Mouse (Mus musculus) skeletal muscle tissue, adult 2 months (tissue): ENCODE measurements at regions not wholly inside any gene's neighbourhood (a gene's known extent, or its start where the extent isn't known, plus 50 kb on each side); places are given as distances from the start of the nearest gene placed in this dataset.
A peak's percentile ranks its signal among the peaks of the same experiment; 100 is the strongest.

ENCODE experiments used
- DNase-seq: peaks from one replicate; pipeline ENCODE4 v3.0.0-alpha.2; 2012; ENCODE audit warnings: low read depth, low spot score

DNA sequence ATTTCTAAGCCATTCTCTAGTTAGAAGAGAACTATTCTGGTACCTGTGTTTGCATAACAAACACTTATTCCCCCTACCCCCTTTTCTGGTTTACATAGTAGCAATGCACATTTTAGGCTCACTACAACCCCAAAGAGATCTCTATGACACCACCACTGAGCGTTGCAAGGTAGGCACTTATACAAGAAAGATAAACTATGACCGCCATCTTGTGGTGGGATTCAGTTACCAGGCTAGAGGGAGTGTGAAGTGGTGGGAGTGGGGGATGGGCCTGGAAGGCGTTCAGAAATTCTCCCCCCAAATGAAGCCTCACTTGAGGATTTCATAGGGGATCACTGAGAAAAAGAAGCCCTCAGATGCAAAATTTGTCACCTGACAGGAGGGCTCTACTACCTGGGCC, 64.4 kb upstream of the Fst start:
- no peak for DNase-seq

DNA sequence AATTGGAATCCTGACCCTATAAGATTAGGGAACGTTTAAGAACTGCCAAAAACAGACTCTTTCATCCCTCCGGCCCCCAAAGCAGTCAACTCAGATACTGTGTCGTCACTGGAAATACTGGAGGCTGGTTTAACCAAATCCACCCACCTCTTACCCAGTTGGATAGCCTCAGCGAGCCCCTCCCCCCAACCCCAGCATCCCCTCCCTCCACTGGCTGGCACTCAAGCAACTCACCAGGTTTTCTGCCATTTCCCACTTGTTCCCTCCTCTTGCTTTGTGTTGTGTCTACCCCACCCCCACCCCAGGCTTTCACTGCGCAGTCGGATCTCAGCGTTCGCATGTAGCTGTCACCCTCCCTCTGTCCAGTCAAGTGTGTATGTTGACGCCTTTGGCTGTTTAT, 68.1 kb upstream of the Fst start:
- DNase-seq = no peak

DNA sequence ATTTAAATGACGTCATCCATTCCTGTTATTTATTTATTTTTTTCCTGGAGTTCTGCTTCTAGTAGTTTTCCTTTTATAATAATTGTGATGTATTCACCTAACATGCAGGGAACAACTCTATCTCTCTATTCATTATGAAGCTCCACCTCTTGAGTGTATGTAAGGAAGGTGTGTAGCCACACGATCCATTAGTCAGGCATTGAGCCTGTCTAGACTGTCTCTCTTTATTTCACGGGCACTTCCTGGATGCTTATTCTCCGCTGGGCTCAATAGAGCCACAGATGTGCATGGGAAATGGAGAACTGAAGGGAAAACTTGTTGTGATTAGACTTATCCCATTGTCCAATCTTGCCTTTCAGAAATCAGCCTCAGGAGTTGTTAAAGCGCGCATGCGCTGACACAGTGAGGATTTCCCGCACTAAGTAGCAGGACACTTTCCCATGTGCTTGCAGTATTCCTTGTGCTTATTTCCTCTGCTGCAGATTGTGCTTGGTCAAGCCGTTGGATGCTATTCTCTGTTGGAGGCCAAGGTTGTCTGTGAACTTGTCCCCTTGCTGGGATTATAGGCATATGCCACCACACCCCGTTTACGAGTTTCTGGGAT, 71.5 kb upstream of the Fst start:
- no peak for DNase-seq

DNA sequence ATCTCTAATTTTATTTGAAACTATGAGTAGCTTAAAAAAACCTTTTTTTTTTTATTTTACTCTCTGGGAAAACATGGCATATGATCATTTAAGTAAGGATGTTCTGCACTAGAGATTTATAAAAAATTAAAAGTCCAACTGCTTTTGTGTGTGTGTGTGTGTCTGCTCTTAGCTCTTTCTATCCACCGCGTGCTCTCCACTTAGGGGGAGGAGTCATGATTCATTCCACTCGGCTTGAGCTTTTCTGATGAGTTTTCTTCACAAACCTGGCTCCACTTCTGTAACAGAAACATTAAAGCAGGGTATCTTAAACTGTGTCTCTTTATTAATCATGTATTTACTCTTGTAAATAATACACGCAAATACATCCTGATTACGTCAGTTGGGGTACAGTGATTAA, 73.0 kb upstream of the Fst start:
- no peak for DNase-seq

DNA sequence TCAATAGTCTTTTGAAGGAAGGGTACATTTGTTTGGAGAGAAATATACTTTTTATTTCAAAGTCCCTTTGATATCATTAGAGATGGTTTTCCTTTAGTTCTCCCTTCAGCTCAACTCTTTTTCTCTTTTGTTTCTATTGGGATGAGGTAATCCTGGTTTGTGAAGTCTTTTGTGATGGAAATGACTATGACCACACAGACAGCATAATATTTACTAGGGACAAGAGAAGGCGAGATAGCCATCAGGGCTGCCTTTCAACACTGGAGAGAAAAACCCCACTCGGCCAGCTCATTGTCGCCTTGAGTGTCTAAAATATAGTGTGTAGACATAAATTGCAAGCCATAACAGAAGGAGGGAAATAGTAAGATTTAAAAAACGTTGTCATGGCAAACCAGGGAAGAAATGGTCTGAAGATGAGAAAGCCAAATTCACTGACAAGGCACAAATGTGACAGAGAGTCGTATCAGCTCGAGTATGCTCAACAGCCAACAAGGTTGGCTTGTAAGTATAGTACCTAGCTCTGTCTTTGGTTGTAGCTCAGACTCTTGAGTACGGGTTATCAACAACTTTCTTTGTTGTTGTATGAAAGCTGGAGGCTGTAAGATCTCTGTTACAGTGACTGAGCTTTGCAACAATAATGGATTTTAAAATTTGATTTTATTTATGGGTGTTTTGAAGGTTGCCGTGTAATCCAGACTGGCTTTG, 73.8 kb upstream of the Fst start:
- DNase-seq = no peak

DNA sequence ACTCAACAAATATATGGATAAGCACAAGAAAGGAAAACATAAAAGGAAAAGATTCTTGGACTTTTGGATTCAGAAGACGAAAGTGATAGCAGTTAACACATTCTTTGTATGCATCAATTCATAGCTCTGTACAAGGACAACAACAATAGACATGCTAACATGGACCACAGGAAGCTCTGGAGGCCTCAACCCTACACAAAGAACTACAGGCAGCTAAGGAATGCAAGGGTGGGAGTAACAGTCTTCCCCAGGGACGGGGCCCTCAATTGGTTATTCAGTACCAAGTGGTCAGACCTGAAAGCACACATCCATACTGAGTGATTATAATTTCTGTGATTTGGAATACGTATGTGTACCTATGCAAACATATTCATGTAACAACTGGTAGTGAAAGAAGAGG, 75.8 kb upstream of the Fst start:
- no peak for DNase-seq

DNA sequence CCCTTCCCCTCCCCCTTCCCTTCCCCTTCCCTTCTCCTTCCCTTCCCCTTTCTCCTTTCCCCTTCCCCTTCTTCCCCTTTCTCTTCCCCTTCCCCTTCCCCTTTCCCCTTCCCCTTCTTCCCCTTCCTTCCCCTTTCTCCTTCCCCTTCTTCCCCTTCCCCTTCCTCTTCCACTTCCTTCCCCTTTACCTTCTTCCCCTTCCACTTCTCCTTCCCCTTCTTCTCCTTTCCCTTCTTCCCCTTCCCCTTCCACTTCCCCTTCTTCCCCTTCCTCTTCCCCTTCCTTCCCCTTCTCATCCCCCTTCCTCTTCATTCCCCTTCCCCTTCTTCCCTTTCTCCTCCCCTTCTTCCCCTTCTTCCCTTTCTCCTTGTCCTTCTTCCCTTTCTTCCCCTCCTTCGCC, 77.0 kb upstream of the Fst start:
- DNase-seq = no peak

DNA sequence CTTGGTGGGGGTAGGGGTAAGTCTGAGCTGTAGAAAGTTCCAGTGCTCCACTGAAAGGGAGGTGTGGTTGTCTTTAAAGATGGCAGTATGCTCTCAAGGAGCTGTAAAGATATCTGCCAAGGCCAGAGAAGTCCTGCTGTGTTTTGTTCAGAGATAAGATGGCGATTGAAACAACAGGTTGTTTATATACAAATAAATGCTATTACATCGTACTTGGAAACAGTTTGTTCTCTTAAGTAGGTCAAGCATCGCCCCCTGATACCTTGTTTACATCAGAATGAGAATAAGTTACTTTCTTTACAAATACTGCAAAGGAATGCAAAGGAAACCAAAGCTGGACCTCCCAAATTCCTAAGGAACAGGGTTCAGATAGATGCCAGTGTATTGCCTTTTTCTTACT, 113.0 kb upstream of the Fst start:
- no peak for DNase-seq

DNA sequence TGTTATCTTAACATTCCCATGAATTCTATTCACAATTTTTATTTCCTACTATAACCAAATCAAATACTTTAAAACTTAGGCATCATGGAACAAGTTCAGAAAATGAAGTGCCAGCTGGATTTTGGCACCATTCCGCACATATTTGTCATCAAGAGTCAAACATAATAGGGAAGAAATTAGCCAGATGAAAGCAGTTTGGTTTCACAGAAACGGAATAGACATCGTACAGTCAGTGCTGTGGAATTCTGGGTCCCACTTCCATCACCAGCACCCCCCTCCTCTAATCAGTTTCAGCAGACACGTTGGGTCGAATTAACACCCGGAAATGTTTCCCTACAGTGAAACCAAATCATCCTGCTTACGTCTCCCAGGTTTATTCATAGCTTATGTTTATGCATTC, 125.8 kb upstream of the Fst start:
- peak; percentile 7 for DNase-seq

DNA sequence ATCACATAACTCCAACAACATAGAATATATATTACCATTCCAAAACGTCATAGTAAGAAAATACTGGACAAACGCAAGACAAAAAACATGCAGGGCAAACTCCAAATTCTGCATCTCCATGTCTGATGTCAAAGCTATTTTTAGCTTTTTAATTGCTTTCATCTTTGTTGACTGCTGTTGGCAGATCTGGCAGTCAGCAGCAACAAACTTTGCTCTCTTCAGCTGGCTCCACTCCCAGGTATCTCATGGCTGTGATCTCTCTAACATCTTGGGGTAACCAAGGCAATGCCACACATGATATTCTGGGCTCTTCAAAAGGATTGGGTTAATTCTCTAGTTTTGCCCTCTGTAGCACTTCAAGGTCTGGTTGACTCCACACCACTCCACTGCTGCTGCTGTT, 128.9 kb upstream of the Fst start:
- no peak for DNase-seq

DNA sequence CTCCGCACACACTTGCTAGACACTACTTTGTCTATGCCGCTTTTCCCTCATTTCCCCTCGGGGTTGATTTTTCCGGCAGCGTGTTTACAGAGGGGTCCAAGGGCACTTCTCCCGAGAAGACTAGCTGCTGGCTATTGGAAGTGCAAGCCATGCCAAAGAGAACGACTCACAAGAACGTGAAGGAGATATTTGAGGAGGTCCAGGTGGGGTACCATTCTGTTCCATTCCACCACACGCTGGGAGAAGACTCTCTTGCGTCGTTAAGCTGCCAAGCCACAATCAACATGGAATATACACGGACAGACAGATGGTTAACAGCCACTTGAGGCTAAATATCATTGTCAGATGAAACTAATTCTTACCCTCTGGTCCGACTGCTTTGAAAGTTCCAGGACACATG, 144.6 kb upstream of the Fst start:
- DNase-seq = no peak

DNA sequence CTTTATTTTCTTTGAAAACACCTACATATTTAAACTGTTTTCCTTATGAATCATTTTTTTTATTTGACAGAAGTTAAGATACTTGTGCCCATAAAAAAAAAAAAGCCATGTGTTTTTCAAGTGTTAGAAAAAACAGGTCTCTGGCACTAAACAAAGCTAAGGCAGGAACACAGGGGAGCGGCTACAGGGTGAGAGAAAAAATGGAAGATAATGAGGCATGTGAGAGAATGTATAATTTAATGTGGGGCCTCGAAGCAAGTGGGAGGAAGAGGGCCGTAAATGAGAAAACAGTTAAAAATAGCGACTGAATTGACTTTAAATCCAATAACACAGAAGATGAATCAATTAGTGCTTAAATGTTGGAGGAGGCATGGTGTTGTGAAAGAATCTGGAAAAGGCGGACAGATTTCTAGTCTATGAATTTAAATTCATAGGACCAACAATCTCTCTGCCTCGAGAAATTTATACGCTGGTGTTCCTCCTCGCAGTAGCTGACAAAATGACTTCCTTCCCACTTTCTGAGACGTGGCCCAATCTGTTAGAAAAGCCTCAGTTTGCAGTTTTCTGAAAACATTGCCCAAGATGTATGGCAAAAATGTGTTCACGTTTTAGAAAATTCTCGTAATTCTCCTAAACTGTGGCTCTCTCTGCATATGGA, 145.4 kb upstream of the Fst start:
- no peak for DNase-seq

DNA sequence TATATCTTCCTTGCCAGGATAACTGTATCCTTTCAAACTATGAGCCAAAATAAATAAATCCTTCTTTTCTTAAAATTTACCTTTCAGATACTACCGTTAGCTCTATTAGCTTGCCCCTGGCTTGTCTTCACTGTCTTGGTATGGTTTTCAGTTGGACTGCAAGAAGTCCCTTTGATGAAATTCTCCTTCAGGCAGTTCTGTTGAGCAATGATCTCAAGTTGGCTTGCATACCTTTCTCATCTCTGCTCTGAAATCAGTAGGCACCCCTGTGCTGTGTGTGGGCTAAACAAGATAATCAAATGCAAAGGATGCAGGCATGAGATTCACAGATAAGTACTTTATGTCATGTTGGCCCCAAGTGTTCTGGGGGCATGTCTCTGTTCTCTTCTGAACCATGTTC, 155.2 kb upstream of the Fst start:
- DNase-seq = no peak

DNA sequence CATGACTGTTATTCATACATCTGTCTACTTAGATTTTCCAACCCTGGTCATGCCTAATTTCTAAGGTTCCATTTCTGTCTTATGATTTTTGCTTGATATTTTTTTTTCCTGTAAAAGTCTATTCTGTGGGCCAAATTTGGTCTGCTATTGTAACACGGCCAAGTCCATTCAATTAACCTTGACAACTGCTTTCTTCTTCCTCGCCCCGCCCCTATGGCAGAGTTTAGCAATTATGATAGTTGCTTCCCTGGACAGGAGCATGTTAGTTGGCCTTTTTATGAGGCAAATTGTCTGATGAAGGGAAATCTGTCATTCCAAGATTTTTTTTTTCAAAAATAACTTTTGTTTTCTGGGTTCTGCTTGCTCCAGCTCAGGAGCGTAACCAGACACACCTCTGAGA, 160.7 kb upstream of the Fst start:
- DNase-seq = no peak

DNA sequence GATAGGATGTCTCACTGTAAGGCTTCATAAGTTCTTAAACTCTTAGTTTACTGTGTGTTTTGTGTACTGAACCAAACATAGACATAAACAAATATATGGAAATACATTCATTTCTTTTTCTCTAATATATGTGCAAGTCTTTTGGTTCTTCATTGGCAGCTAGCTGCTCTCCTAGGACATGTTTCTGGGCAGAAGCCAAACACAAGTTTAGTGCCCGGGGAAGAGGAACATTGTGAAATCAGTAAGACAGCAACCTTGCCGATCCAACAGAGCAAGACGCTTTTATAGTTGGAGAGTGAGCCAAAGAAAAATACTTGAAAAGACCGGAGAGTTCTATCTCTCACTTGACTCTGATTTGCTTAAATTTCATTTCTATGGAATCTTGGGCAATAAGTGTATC, 178.0 kb upstream of the Fst start:
- peak; percentile 72 for DNase-seq

DNA sequence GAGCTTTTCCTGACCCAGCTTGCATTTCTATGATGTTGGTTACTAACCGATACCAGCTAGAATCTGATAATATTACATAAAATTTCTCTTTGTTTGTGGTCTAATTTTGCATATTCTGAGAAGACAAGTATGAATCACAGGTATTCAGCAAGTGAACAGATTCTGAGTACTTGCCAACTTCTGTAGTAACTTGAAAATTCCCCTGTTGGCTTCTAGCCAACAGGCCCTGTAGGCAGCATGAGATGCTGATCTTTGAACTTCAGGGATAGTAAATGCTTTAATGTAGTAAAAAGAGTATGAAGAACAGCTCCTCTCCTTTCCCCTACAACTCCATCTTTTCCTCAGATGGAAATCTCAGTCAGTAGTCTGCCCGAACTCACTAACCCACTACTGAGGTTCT, 178.5 kb upstream of the Mocs2 start:
- DNase-seq = no peak

DNA sequence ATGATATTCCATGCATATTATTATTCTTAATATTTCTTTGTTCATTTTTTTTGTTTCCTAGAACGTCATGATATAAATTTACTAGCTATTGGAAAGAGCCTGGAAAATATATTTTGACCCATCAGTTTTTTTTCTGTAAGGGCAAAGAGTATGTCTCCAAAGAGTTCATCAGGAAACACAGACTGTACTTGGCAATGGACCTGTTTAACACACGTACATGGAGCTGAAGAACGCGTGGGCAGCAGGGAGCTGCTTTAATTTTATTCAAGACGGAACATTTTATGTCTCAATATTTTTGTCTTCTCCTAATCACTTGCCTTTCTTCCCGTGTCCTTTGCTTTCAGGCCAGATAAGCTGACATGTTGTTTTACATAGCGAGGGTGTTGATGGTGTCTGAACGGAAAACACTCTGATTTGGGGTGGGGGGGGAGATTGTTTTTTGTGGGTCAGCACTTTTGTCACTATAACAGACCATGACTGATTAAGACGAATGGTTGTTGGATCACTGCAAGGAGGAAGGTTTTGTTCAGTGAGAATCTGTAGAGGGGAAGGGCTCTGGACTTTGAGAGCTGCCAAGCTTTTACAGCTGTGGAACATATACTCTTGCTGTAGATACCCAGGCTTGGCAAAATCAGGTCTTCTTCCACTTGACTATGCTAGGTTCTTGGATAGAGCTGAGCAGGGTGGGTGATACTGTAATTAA, 176.2 kb upstream of the Mocs2 start:
- DNase-seq = no peak

DNA sequence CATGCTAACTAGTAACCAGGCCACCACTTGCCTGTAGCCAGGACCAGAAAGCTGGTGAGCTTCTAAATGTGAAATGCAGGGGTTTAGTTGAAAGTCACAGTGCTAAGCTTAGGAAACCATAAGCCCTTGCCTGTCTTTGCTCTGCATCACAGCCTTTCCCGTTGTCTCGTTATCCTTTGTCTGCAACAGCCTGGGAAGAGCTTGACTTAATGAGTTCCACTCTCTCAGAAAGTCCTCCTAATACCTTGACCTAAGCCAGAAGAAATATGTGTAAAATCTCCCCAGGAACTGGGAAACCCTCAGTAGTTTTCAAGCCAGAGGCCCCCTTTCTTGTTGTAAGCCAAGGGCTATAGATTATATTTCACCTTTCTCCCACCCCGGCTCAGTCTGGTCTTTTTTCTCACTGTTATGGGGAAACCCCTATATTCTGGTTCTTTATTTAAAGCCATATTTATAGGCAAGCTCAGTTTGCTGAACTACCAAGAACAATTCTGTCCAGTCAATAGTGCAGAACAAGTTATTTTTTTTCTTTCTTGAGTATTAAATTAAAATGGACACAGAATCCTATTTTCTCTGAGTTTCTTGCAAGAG, 175.0 kb upstream of the Mocs2 start:
- no peak for DNase-seq

DNA sequence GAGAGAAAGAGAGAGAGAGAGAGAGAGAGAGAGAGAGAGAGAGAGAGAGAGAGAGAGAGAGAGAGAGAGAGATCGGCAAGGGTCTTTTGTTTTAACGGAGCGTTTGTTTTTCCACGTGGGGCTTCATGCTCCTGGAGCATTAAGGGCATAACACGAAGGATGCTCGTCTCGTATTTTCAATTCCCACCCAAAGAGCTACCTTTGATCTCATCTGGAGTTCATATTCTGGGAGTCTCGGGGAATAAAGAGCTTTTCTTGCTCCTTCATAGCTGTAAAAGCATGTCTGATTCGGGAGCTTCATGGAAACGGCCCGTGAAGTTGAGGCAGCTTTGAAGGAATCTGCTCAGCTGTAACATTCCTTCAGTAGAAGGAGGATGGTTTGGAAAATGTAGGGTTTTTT, 174.5 kb upstream of the Mocs2 start:
- DNase-seq = no peak

DNA sequence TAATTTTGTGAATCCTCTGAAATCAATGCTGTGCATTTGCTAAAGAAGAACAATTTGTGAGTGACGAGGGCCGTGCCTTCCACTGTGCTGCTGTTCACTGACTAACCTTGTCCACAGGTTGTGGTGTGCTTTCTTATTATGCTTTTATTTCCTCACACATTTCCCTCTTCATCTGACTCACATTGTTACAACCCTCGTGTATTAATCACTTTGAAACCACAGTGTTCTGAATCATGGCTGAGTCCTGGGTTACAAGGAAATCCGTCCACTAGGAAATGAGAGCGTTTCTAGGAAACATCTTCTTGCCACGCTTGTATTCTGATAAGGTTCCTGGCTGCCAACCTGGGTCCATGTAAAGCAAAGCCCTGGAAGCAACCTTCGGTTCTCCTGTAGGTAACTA, 163.8 kb upstream of the Mocs2 start:
- no peak for DNase-seq

DNA sequence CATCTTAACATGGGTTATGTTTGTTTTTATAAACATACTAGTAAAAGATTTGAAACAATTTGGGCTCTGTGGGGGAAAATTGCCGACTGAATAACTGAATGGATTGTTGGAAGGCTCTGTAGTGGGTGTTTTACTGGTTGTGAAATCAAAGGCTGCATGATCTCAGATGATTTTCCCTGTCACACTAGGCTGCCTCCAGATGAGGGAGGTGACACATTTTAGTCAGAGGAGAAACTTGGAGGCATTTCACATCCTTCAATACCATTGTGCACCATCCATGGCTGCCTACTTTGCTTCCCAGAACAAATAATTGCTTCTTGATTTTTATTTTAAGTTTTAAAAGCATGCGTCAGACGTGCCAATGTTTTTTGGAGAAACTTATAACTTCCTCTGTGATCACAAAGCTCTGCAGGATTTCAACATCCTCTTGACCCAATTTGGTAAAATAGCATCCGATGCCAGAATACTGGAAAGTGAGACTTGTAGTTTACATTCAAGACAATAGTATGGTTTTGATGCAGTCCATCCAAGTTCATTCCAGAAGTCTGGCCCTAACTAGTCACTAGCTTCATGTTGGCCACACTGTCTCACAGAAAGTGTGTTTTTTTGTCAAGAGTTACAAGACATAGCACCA, 163.0 kb upstream of the Mocs2 start:
- peak; percentile 13 for DNase-seq

DNA sequence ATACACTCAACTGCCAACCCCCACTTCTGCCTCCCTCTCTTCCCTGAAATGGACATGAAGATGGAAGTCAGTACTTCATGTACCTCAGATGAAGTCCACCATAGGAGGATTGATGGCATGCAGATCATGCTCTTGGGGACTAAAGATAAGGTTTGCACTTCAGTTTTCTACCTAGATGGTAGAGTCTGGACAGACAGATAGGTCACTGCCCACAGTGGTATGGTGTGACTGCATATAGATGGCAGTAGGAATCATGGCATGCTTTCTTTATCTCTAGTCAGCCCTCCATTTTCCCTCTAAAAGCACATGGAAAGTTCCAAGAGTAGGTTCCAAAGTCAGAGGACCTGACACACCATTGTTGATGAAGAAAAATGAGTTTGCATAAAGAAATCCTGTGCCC, 145.6 kb upstream of the Mocs2 start:
- no peak for DNase-seq
